Mouse (Mus musculus): ENCODE data around the gene Ppp1r10.
"Not testable (repeated sequence)": the region's sequence is repeated elsewhere in the genome, so short reads cannot be mapped to it uniquely, and the experiment has no call there.

The Ppp1r10 gene

DNA sequence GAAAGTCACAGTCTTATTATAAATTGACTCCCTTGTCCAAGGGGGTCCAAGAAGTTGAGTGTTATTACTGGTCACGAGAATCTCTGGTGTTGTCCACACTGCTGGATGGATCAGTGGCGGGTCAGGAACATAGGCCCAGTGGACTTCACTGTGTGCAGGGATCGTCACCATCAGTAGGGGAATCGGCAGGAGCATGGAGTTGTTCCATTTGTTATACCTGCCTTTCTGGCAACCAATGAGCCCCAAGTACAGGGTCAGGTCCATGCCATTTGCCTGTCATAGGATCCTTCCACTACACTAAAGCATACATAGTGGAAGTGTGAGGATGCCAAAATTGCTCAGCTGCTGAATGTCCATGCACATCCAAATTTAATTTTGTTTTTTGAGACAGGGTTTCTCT, 16.4 kb downstream of the Ppp1r10 start:
- no peak for DNase-seq

DNA sequence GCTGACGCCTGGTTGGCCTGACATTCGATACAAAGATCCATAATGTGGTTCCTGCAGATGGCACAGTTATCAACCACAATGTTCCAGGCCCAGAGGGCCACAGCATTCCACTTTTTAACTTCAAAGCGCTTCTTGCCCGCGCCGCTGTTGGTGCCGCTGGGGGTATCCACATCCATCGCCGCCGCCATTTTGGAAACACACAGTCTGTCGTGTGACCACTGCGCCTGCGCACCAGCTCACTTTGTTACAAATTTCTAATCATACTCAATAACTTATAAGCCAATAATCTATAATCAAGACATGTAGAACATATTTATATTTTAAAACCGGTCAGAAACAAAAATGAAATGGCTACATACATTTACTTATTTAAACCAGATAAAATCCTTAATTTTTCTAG, 19.5 kb downstream of the Ppp1r10 start:
- not testable (repeated sequence) for DNase-seq

DNA sequence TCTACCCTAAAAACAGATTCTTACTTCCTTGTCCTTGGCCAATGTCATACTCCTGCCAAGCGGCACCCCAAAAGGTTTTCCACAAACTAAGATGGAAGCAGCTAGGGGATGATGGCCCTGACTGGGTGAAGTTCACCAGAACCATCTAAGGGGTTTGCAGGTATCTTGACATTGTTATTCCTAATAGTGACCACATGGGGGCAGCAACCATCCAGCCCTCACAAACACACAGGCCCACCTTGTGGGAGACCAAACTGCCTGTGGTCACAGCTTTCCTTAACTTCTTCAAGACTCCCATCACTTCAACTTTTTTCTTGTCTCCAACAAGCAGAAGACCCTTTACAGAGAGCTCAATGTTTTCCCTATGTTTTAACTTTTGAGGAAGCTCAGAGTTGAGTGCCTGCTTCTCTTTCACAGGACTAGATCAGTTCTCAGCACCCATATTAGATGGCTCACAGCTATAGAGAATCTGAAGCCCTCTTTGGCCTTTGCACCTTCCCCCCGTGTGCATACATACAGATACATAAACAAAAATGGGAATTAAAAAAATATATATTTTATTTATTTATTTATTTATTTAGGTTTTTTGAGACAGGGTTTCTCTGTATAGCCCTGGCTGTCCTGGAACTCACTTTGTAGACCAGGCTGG, 21.6 kb downstream of the Ppp1r10 start:
- DNase-seq = no peak

DNA sequence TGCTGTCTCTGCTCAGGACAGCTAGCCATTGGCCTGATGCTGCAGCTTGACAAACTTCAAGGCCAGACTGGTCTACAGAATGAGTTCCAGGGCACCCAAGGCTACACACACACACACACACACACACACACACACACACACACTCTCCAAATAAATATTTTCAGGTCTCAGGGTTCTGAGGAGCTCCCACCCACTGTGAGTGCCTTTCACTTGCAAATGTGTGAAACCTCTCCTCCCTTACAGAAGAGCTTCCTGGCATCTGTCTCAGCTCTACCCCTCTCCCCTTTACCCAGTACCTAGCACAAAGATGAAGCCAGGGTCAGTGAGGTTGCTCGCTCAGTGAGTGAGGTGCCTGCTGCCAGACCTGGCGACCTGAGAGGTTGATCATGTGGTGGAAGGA, 22.9 kb downstream of the Ppp1r10 start:
- DNase-seq = no peak

DNA sequence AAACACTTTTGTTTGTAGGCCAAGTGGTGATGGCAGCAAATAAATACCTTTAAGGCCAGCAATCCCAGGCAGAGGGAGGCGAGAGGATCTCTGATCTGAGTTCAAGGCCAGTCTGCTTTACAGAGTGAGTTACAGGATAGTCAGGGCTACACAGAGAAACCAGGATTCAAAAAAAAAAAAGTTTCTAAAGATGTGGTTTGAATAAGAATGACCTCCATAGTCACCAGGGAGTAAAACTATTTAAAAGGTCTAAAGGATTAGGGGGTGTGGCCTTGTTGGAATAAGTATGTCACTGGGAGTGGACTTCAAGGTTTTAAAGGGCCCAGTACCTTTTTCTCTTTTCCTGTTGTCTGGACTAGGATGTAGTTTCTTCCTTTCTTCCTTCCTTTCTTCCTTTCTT, 23.7 kb downstream of the Ppp1r10 start:
- DNase-seq = no peak

DNA sequence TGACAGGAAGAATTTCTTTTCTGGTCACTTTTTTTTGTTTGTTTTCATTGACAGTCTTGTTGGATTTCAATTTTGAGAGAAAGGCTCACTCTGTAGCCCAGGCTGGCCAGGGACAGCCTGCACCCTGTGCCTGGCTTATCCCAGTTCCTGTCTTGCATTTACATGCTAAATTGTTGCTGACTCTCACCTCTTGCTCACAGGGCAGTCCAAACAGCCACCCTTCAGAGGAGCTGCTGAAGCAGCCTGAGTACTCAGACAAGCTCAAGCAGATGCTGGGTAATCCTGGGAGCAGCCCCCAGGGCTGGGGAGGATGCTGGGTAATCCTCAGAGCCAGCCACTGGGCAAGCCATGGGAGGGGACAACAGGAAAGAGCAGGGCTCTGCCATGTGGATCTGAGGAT, 34.7 kb downstream of the Ppp1r10 start:
- not testable (repeated sequence) for DNase-seq

DNA sequence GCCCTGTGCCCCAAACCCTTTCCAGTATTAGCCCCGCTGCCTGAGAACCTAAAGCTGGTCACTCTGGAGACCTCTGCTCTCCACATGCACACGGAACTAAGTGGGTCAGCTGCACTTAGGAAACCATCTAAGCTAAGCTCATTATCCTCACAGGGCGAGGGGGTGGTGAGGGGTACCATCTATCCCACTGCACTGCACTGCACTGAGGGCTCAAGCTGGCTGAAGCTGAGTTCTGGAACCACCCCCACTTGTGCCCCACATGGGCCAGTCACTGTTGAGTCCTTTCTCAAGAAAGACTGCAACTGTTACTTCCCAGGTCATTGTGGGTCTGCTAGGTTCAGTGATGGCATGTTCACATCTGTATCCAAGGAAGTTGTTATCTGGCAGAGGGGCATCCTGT, 36.3 kb downstream of the Ppp1r10 start:
- not testable (repeated sequence) for DNase-seq

DNA sequence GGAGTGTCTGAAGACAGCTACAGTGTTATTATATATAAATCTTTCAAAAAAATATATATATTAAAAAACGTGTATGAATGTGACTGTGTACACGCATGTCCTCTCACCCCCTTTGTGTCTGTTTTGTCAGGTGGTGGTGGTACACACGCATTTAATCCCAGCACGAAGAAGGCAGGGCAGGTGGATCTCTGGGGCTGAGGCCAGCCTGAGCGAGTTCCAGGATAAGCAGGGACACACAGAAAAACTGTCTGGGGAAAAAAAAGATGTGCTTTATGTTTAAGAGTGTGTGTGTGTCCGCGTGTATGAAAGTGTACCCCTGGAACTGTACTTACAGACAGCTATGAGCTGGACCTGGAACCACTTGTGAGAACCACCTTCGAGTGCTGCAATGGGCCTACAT, 38.4 kb downstream of the Ppp1r10 start:
- DNase-seq = no peak

DNA sequence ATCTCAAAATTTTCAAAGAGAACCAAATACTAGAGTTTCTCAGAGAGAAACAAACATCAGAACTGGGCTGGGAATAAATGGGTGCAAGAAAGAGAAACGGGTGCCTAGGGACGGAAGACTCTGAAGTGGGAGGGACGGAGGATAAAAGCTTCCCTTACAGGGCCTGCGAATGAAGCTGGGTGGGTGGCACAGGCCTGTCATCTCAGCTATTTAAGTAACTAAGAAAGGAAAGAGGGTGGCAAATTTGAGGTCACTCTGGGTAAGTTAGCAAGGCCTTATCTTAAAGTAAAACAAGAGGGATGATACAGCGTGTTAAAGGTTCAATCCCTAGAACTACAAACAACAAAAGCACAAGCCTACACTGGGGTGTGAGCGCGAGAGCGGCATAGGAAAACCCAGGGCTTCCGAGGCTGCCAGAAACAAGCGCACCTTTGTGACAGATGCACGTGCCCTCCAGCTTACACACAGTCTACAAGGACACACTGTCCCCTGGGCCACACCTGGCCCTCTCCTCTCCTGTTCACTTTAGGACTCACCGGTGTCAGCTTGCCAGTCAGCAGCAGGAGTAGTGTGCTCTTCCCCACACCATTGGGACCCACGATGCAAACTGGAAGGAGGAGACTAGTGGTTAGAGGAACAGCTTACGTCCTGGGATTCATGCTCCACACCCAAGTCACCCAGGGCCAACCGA, 42.4 kb downstream of the Ppp1r10 start:
- no peak for DNase-seq

DNA sequence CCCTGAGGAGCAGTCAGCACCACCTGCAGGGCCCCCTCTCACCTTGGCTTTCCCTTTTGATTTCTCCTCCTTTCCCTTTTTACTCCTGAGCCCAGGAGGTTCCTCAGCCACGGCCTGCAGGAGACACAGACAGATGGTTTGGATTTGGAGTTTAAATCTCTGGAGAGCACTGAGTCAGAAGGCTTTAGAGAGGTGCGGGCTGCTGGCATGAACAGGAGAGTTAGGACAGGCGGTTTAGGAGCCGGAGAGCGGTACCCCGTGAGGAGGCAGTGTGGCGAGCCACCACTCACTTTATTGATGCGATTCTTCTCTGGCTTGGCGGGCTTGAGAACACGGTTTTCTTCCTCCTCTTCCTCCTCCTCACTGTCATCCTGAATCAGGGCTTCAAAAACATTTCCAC, 47.0 kb downstream of the Ppp1r10 start:
- no peak for DNase-seq

DNA sequence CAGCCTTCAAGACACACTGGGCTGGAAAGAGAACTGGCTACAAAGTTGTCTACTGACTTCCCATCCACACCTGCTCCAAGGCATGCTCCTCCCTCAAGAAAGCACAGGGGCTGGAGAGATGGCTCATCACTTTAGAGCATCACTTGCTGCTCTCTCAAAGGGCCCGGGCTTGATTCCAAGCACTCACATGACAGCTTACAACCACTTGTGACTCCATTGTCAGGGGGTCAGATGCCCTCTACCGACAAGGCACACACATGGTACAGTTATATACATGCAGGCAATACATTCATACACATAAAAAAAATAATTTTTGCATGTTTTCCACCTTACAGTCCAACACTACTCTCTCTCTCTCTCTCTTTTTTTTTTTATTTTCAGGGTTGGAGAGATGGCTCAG, 51.4 kb downstream of the Ppp1r10 start:
- no peak for DNase-seq

DNA sequence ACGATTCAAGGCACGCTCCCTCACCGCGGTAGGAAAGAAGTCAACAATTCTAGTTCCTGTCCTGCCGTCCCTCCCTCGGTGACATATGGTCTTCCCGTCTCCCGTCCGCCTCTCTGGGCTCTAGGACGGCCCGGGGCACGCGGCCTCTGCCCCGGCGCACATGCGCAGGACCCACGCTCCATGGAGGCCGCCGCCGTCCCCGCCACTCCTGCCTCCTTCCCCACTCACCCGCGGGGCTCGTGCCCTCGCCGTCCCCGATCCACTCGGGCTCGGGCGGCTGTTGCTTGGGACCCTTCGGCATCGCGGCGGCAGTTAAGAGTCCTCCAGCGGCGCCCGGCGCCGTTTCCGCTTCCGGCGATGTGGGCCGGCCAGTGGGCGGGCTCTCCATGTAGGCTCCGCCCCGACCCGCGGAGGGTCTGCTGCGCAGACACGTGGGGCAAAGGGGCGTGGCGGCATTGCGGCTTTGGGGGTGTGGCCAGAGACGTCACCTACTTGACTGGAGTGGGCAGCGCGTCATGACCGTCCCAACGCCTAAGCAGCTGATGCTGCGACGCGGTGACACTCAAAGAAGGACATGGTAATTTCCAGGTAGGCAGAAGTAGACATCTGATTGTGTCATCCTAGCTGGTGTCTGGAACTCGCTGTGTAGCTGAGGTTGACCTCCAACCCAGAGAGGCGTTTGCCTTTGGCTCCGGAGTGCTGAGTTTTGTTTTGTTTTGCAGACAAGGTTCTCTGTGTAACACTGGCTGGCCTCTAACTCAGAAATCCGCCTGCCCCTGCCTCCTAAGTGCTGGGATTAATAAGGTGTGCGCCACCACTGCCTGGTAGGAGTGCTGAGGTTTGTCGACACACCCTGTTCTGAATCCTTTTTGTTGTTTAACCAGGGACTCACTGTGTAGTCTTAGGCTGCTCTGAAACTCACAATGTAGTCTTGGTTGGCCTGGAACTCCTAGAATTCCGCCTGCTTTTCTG, 53.5 kb downstream of the Ppp1r10 start, which contains the start of gene Abcf1:
Gene Abcf1 (minus strand): TSS at position 344 of the 972 bp plus-strand sequence.
- peak; percentile 98 for DNase-seq

DNA sequence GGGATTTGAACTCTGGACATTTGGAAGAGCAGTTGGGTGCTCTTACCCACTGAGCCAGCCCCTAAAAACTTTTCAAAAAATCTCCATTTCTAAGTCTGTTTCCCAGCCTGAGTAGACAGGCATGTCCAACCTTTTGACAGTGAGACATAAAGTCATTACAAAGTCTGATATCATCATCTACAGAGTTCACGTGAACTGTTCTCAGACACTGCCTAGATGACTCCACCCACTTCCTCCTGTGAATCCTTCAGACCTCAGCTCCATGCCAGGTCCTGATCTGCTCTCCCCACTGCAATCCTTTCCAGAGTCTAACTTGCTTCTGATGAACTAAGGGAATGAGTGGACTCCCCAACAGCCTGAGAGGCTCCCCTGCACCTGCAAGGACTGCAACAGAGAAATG, 55.9 kb downstream of the Ppp1r10 start:
- DNase-seq = no peak

DNA sequence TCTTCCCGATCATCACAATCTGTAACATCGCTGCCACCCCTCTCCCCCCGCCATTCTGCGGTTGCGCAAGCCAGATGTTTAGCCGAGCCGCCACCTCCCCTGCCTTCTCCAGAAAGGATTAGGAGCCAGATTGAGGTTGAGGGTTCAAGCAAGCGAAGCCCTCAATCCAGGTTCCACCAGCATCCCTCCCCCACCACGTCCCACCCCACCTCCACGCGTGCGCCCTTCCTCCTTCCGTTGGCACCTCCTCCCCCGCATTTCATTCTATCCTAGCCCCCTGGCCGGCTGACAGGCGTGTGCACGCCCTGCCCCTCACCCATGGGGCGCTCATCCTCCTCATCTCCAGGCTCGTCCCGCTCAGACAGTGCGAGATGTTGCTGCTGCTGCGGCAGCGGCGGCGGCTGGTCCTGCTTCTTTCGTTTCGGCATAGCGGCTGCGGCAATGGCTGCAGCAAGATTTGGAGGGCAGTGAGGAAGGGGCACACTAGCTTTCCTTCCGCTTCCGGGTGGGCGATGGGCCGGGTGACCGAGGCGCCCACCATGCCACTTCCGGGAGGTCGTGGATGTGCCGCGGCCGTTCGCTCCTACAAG, 62.7 kb downstream of the Ppp1r10 start:
- DNase-seq = peak; percentile 82

DNA sequence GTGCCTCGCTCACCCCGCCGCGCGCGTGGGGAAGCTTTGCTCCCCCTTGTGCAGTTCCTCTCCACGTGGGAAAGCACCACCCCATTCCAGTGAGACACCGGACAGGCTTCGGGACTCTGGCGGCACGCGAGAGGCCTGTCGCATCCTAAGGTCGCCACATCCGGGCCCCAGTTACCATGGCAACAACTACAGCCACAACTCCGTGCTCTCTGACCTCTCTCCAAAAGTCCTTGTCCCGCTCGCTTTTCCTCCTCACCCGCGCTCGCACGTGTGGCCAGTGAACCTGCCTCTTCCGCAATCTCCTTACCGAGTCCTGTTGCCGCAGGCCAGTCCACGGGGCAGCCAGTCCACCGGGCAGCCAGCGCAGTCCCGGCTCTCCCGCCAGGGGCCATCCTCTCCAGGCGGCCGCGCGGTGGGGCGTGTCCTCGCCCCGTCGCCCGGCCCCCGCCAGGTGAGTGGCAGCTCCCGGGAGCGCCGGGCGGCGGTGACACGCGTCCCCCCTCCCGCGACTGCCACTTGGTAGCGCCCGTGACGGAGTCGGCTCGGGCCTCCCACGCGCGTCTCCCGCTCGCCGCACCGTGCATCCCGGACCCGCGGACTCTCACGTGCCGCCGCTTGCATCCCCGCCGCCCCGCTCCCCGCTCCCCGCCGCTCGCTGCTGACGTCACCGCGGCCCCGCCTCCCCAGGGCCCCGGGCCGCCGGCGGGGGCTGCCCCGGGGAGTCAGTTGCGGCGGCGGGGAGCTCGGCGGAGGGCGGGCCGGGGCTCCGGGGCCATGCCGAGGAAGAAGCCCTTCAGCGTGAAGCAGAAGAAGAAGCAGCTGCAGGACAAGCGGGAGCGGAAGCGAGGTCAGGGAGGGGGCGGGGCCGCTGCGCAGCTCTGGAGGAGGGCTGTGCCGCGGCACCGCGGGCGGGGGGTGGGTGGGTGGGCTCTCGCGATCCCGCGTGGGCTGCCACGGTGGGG, 63.4 kb downstream of the Ppp1r10 start, which contains the start of the genes Gnl1 and Prr3:
Gene Gnl1 (plus strand): TSS at position 451 of the 962 bp plus-strand sequence.
Gene Prr3 (minus strand): TSS at position 836 of the 962 bp plus-strand sequence.
- peak; percentile 84 for DNase-seq

DNA sequence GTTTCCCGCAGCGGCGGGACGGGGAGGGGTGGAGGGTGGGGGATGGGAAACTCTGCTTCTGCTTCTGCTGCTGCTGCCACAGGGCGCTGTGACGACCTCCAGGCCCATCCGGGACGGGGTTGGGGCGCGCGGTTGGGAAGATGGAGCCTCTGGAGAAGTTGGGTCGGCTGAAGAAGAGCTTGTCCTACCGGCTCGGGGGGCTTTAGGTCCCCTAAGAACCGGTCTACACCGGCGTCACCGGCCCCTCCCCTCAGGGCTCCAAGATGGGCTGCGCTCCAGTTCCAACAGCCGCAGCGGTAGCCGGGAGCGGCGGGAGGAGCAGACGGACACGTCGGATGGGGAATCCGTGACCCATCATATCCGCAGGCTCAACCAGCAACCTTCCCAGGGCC, 64.1 kb downstream of the Ppp1r10 start:
- peak; percentile 73 for DNase-seq

DNA sequence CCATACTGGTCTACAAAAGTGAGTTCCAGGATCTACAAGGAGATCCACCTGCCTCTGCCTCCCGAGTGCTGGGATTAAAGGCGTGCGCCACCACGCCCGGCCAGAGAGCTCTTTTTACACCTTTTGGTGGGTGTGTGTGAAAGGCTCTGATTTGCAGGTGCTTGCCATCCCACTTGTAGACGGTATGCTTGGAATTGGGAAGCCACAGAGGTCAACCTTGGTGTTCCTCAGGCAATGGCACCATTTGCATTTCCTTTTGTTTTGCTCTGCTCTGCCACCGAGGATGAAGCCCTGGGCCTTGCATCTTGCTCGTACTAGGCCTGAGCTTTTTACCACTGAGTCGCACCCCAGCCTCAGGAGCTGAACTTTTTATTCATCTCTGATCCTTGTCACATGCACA, 65.5 kb downstream of the Ppp1r10 start:
- no peak for DNase-seq
